ENCODE assay signal across 17 mouse cellular contexts in genomic region chr10:111155065-111155464, GRCm38 (mm10).
"Had no signal": no experiment of that assay in that cellular context is flagged by ENCODE, and none has a peak within 500 bp of the region (broad histone marks: within the 10 kb centered on the region; RNA-seq: fewer than 3 reads in every experiment).

No protein-coding gene starts in this region.

- H3K27me3 ChIP-seq: limb, embryonic 12.5 days; limb, embryonic 15.5 days; liver, embryonic 13.5 days had no signal

- H3K27ac ChIP-seq: limb, embryonic 12.5 days; limb, embryonic 15.5 days; liver, embryonic 13.5 days; stomach, postnatal 0 days had no signal

- H3K9me3 ChIP-seq: limb, embryonic 15.5 days; liver, embryonic 13.5 days had no signal

- H3K36me3 ChIP-seq: limb, embryonic 12.5 days; limb, embryonic 15.5 days; liver, embryonic 13.5 days had no signal

- H3K4me3 ChIP-seq: limb, embryonic 12.5 days; limb, embryonic 15.5 days; liver, embryonic 13.5 days had no signal

- H3K4me2 ChIP-seq: limb, embryonic 12.5 days; limb, embryonic 15.5 days; liver, embryonic 13.5 days; midbrain, embryonic 11.5 days had no signal

- H3K9ac ChIP-seq: limb, embryonic 12.5 days; limb, embryonic 15.5 days; liver, embryonic 13.5 days had no signal

- DNase-seq: kidney, adult 9 months; kidney, postnatal 14 days; kidney, postnatal 4 days; left cerebral cortex, postnatal 4 days; liver, embryonic 13.5 days; lung, adult 2 months; lung, postnatal 14 days; lung, postnatal 4 days; midbrain, embryonic 14.5 days; right cerebral cortex, postnatal 14 days; right cerebral cortex, postnatal 4 days; thymus, adult 18-20 months; thymus, postnatal 36 days had no signal

- H3K4me1 ChIP-seq: limb, embryonic 12.5 days; limb, embryonic 15.5 days had no signal
